Mouse (Mus musculus) cerebellum, adult 8-10 months (tissue): ENCODE results near the gene Ippk.

Experiments
- DNase-seq: peaks from one replicate; pipeline ENCODE4 v3.0.0; 2022

Gene Ippk

DNA sequence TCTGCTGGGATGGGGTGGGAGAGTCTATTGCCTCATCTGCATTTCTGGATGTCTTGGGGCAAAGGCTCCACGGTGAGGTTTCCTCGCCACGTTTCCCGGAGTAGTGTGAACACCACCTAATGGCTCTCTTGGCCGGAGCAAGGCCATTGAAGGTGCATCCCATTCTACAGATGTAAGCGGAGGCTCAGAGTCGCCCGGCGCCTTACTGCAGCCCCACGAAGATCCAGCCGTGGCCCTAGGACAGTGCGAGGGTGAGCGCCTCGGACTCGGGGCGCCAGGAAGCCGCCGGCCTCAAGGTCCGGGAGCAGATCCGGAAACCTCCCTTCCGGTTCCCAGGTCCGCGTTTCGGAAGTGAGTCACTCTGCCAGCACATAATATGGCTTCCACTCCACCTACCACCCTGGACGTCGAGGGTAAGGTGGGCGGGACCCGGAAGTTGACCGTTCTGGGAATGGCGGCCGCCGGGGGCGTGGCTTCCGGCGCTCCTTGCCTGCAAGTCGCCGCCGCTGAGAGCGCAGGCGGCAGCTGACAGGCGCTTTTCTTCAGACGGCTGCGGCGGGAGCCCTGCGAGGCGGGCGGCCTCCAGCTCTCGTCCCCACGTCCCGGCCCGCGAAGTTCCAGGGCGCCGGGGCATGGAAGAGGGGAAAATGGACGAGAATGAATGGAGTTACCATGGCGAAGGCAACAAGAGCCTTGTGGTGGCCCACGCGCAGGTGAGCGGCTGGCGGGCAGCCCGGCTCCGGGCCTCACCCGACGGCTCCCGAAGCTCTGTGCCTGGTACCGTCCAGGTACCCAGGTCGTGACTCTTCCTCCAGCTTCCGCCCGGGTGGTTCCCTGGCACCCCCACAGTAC lies at the start of gene Ippk:
TSS of gene Ippk (plus strand) at position 496 of the 852 bp plus-strand sequence.
- peak; percentile 97 for DNase-seq

DNA sequence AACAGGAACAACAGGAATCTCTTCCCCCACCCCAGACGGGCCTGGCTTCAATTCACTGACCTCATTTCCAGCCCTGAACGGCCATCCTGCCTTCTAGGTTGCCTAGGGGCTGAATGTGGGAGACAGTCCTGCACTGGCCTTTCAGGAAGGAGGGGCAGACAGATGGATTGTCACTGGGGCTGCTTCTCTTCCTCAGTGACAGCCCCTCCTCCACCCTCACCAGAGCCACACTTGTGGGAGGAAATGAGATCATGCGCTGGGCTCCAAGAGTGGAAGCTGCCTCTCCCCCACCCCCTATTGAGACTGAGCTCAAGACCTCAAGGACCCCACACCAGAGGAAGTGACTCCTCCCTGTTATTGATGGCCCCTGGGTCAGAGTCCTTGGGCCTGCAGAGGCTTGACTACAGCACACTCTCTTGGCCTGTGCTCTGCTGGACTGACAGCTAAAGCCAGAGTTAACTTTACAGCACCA lies 49.6 kb upstream of the Ippk start:
- no peak for DNase-seq

DNA sequence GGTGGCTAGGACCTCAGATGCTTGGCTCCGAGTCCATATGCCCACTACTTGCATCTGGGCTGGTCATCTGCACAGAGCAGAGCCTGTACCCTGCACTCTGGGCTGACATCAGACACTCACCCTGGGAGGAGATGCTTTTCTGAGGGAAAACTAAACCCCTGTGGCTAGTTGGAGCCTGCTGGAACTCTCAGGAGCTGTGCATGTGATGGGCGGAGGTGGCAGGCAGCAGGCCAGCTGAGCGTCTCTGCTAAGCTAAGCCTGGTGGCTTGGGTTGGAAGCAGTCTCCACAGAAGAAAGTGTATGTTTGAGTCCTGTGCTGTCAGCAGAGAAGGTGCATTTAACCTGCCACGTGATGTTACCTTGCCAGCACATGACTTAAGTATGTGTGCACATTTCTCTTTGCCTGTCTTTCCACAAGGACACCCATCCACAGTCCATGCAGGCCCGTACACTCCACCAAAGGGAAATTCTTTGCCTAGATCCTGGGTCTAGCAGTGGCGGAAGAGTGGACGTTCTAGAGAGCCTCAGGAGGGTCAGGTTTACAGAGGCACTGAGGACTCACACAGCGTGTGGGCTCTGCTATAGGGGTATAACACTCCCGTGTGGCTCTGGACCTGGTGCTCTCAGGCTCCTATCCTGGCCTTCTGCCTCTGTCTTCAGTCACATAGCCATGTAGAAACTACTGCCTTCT lies 48.5 kb upstream of the Ippk start:
- no peak for DNase-seq

DNA sequence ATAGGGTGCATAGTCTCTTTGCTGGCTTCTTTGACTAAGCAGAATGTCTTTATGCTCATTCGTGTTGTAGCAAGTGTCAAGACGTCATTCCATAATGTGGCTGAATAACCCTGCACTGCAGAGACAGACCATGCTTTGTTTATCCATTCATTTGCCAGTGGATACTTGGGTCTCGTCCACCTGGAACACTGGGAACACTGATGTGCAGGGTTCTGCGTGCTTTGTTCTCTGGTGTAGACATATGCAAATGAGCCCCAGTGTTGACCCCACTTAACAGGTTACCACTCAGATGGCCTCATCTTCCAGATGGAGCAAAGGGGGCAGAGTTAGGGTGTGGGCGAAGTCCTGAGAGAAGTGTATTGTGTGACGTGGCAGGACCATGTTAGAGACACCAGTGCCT lies 46.7 kb upstream of the Ippk start:
- DNase-seq = no peak

DNA sequence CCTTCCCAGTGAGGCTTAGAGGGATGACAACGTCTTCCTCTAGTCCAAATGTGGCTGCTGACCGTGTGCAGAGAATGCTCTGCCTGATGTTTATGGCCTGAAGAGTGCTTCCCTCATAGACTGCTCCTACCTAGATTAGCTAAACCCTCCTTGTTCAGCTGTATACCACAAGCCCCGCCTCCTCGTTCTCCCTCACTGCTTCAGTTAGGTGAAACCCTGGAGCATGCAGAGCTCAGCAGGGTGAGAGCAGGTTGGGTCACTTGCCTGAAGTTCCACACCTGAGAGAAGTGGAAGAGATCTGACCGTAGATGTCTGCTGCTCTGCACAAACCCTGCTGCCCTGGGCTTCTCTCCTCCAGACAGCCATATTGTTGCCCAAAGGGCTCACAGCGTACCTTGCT lies 46.3 kb upstream of the Ippk start:
- no peak for DNase-seq

DNA sequence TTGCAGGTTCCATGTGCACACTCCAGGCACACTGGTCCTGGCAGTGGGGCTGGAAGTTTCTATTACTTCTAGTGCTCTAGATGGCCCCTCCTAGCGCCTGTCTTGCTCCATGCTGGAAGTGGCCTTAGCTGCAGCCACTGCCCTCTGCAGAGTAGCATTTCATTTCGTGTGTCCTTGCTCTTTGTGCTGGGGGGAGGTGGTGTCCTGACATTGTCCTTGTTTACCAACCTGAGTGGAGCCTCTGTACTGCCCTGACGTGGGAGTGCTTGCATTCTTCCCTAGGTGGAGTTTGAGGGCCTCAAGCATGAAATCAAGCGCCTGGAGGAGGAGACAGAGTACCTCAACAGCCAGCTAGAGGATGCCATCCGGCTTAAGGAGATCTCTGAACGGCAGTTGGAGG lies 43.4 kb upstream of the Ippk start:
- DNase-seq = no peak

DNA sequence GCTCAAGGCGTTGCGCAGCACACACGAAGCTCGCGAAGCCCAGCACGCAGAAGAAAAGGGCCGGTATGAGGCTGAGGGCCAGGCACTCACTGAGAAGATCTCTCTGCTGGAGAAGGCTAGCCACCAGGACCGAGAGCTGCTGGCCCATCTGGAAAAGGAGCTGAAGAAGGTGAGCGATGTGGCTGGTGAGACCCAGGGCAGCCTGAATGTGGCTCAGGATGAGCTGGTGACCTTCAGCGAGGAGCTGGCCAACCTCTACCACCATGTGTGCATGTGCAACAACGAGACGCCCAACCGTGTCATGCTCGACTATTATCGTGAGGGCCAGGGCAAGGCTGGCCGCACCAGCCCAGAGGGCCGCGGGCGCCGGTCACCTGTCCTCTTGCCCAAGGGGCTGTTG lies 41.7 kb upstream of the Ippk start:
- DNase-seq = no peak

DNA sequence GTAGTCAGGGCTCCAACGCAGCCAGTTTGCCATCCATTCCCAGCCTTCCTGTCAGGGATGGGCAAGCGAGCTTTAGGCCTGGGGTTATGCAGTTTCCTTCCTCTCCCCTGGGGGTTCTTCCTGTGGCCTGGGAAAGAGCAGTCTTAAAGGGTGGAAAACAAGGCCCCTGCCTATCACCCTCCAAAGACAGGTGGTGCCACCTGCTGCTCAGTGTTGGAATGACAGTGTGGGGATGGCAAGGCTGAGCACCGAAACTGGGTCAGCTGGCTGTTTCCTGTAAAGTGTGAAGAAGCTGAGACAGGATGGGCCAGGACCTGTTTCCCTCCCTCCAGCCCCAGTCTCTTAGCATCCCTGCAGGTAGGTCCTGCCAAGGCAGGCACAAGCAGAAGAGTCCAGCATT lies 39.8 kb upstream of the Ippk start:
- peak; percentile 83 for DNase-seq

DNA sequence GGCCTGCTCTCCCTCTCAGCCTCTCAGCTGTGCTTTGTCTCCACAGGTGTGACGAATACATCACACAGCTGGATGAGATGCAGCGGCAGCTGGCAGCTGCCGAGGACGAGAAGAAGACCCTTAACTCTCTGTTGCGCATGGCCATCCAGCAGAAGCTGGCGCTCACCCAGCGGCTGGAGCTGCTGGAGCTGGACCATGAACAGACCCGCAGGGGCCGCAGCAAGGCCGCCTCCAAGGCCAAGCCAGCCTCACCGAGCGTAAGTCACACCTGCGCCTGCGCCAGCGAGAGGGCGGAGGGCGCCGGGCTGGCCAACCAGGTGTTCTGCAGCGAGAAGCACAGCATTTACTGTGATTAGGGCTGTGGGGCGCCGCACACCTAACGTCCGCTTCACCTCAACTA lies 38.1 kb upstream of the Ippk start:
- no peak for DNase-seq

DNA sequence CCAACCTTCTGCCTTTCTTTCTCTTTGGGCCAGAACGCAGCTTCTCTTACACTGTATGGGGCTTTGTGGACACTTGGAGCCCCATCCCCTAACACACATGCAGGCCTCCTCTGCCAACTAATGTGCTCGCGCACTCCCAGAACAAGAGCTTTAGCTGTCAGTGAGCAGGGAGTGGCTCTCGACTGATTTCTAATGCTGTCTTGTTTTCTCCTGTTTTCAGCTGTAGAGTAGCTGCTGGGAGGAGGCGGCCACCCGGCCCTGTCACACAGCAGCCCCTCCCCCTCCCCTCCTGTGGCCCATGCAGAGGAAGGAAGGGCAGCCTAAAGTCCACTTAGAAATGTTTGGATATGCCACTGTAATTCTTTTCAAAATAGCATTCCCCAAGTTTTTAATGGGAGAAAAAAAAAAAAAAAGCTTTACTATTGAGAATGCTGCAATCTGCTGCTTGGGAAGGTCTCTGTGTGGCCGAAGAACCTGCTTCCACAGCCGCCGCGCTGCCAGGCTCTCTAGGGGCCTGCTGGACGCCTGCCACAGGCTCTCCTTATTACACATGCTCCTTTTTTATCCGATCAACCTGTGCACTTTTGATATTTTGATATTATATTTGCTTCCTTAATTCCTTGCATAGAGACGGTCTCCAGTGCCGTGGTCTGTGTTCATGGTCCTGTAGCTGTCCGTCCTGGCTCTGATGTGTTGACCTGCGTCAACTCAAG lies 36.1 kb upstream of the Ippk start:
- DNase-seq = no peak

DNA sequence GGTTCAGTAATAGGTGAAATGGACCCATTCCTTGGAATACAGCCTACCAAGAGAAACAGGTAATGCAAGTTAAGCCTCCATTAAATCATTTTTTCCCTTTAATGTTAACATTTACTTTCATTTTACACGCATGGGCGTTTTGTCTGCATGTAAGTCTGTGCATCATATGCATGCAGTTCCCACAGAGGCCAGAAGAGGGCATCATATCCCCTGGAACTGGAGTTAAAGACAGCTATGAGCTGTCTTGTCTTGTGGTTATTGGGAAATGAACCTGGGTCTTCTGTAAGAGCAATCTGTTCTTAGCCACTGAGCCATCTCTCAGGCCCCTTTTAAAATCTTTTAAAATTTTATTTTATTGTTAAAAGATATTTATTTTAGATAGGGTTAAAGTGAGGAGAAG lies 29.7 kb upstream of the Ippk start:
- DNase-seq = no peak

DNA sequence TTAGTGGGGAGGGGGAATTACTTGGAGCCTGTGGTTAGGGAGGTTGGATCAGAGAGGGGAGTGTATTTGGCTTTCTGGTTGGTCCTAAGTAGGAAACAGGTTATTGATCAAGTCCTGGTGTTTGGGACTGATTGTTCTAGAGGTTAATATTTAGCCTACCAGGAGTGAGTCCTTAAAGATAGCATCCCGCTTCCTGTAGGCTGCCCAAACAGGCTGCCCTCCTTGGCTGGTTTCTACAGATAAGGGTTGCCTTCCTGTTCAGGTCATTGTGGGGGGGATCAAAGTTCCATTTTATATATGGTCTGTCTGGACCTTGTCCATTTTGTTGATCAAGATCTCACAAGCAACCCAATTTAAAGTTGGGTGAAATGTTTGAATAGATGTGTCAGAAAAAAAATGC lies 27.5 kb upstream of the Ippk start:
- DNase-seq = no peak

DNA sequence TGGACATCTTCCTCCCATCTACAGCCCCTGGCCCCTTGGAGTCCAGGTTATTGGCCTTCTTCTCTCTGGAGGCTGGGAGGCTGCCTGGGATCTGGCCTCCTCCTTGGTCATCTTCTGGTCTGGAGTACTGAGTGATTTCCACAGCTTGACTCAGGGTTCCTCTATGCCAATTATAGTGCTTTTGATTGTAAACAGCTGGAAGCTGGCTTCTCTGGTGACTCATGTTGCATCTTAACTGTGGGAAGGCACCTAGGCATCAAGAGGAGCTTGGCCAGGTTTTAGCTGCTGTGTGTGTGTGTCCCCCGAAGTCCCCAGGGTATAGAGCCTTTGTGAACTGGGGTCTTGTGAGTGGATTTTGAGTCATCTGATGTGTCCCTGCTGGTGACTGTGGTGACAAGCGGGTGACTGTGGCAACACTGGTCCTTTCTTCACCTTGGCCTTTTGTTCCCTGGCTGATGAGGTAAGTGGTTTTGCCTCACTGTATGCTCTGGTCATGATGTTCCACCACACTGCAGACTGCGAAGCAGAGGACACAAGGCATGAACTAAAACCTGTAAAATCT lies 26.1 kb upstream of the Ippk start:
- no peak for DNase-seq

DNA sequence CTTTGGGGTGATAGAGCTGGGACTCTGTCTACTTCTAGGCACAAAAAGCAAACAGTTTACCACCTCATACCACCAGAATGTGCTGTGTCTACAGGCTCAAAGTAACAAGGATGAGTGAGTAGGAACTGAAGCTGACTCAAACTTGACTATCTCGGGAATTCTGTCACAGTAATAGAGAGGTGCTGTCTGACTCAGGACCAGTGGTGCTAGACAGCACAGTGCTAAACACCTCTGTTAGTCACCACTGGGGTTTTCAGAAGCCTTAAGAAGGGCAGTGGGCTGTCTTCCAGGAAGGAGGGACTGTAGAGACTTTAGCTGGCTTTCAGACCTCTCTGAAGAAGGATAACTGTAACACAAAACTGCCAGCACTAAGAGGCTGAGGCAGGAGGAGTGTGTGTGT lies 24.3 kb upstream of the Ippk start:
- no peak for DNase-seq

DNA sequence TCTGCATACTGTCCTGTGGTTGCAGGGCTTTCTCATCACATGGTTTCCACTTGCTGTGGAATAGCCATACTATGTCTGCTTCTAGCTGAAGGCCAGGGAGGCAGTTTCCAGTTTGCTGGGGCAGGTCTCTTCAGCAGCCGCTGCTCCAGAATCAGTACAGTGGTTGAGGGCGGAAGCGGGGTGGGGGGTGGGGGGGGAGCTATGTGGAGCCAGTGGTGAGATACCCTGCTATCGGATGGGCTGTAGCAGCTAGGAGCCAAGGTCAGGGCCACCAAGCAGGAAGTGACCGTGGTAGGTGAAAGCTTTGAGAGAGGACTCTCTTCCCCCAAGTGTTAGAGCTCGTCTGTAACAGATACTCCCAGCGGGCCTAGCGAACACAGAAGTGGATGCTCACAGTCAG lies 22.9 kb upstream of the Ippk start:
- no peak for DNase-seq

DNA sequence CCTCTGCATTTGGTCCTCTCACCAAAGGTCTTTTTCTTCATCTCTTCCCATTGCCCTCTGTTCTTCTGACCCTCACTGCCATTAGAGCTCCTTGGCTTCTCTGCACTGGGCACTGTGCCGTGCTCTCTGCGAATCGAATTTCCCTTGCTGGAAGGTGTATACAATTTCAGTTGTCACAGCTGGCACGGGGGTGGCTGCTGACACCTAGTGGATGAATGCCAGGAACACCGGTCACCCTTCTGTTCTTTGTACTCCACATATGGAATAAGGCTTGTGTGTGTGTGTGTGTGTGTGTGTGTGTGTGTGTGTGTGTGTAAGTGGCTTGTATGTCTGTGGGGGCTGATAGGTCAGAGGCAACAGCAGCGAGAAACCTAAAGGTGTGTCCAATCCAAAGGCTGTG lies 20.9 kb upstream of the Ippk start:
- DNase-seq = no peak

DNA sequence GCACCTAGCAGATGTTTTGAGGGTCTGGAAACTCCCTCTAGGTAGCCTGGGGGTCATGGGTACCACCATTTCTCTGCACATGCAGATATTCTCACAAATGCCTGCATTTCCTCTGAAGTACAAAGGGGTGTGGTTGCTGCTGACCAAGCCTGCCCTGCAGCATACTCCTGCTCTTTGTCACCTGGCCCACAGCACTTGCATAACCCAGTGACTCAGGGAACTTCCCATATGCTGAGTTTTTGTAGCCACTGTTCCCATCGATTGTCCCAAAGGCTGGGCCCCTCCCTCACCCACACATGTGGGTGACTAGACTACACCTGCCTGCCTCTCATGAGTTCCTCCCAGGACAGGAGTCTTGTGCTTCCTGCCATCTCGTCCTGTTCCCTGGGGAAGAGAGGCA lies 18.4 kb upstream of the Ippk start:
- no peak for DNase-seq

DNA sequence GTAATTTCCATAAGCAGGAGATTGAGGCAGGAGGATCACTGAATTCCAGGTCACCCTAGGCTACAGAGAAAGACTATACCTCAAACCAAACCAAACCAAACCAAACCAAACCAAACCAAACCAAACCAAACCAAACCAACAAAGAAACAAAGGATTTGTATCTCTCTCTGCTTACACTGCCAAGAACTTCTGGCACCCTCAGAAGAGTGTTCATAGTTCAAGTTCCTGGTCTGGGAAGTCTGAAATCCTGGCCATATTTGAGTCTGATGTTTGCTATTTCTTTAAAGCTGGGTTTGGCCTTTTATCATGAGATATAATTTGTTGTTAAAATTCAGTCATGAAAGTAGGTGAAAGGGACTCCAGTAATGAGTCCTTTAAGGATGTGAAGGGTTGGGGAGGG lies 13.3 kb upstream of the Ippk start:
- DNase-seq = no peak

DNA sequence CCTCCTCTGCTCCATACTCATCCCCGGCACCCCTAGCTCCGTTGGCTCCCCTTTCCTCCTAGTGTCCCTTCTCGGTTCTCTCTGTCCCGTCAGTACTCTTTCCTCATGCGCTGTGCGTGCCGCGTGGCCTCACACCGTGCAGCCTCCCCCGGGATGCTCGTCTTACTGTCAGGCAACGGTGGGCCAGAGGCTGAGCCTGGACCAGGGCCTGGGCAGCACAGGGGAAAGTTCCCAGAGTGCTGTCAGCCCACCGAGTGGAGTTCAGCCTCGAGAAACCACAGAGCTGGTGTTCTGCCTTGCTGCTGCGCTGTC lies 513 bp downstream of the Ippk start:
- DNase-seq = no peak

DNA sequence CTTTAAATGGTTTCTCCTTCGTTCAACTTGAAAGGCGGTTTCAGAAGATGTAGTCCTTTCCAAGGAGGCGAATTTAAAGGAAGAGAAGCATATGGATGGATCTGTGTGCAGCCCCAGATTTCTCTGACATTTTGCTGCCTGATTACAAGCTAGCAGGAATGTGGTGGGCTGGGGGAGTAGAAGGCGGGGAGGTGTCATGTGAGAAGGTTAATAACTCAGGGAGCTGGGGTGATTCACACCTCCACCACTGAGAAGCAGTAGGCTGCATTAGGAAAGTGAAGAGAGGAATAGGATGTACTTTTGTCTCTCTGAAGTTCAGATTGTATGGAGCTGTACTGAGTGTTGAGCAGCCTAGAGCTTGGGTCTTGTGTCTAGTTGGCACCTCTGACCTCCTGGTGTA lies 910 bp downstream of the Ippk start:
- no peak for DNase-seq

DNA sequence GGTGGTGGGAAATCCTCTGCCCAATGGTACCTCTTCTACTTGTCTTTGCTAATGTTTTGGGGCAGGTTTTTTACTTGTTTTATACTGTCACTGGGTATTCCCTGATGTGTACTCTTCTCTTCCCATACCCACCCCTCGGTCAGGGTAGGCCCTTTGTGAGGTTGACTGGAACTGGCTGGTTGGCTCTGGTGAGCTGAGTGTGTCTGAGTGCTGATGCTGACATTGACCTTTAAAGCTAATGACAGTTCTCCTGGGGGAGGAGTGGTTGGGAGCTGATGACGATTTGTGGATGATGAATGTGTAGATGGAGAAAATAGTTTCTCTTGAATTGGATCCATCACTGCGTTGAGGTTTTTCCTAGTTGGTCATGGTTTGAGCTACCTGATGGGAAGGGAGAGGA lies 5.7 kb downstream of the Ippk start:
- no peak for DNase-seq

DNA sequence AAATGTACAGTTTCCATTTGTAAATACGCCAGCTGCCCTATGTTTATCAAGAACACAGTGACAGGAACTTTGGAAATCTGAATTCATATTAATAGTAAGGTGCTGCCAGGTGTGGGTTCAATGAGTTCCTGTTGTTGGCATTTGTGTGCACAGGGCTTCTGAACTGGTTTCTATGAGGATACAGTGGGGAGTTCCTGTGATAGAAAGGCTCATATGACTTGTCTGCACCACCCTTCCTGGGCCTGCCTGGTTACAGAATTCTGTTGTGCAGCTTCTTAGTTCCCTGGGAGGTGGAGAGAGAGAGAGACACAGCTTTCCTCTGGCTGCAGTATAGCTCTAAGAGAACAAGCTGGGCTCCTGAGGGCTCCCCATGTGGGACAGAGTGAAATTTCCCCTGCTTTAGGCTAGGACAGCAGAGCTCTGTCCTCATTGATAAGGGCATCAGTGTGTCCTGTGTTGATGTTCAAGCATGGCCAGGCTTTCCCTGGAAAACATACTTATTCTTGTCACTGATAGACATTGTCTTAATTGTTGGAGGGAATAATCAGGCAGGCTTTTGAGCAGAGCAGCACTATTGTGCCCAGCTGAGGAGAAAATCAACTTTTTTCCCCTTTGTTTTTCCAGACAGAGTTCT lies 7.1 kb downstream of the Ippk start:
- no peak for DNase-seq

DNA sequence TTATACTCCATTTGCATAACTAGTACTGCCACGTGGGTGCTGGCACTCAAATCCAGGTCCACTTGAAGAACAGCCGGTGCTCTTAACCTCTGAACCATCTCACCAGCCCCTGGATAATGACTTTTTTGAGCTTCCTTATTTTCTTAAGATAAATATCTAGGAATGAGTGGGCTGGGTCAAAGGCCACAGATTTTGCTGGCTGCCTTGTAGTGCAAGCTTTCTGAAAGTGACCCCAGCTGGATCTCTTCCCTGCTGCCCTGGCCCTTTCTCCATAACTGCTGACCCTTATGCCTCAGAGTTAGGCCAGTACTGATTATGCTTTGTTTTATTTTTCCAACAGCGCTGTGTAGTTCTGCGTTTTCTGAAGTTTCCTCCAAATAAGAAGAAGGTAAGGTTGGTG lies 9.5 kb downstream of the Ippk start:
- DNase-seq = no peak
